ENCODE assay signal across 8 mouse cellular contexts in the genomic region with DNA sequence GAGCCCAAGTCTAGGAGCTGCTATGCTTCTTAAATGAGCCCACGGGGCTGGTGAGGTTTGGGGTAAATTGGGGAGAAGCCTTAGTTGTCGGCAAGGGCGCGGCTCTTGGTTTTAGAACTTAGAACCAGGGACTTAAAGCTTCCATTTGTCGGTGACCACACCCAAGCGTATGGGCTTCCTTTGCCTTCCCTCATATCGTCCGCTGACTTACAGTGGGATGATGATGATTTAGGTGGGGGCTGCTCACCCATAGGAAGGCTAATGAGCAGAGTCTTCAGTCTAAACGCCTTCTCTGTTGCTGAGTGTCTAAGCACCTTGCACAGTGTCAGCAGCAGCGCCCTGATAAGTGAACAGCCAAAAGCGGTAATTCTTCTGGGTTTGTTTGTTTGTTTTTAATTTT. TPM values are rescaled to one million over a fixed set of nuclear protein-coding genes. Genes with fewer than 3 reads are reported as not detected.
DNase-seq lines count a peak whose midpoint lies in the region; ATAC-seq lines count a peak whose summit lies in the region.

No protein-coding gene starts in this region.

- WGBS in kidney, embryonic 15.5 days = 20% methylated on average over 11 of the region's 11 CpGs
- WGBS in embryonic facial prominence, embryonic 13.5 days = 27% methylated on average over 11 of the region's 11 CpGs
- 7% methylated on average over 11 of the region's 11 CpGs for WGBS in midbrain, embryonic 16.5 days

- no peaks in the 10 kb centered on the region for H3K9me3 ChIP-seq in kidney, embryonic 15.5 days (replicated peaks)
- no peaks in the 10 kb centered on the region for H3K9me3 ChIP-seq in embryonic facial prominence, embryonic 13.5 days
- H3K9me3 ChIP-seq in midbrain, embryonic 16.5 days (replicated peaks; ENCODE audit: control insufficient read depth, low read length, poor library complexity, severe bottlenecking) = no peaks in the 10 kb centered on the region

- no peaks in the 10 kb centered on the region for H3K36me3 ChIP-seq in kidney, embryonic 15.5 days
- no peaks in the 10 kb centered on the region for H3K36me3 ChIP-seq in embryonic facial prominence, embryonic 13.5 days
- H3K36me3 ChIP-seq in midbrain, embryonic 16.5 days (ENCODE audit: control insufficient read depth, insufficient read depth, low read length) = no peaks in the 10 kb centered on the region

- no peak for DNase-seq in kidney, postnatal 4 days
- peak; percentile 33 for DNase-seq in induced T-regulatory cell, adult 2 months (ENCODE audit: low read depth)
- no peak for DNase-seq in cerebellum, postnatal 4 days (ENCODE audit: low spot score in 2 of 2)
- DNase-seq in gastrocnemius, adult 18-20 months (ENCODE audit: low spot score) = no peak
- DNase-seq in layer of hippocampus, adult 18-20 months (ENCODE audit: low spot score in 2 of 2) = no peak

- H3K4me1 ChIP-seq in kidney, embryonic 15.5 days = peaks cover 35% of the 10 kb centered on the region
- peaks cover 31% of the 10 kb centered on the region for H3K4me1 ChIP-seq in embryonic facial prominence, embryonic 13.5 days
- H3K4me1 ChIP-seq in midbrain, embryonic 16.5 days (ENCODE audit: control insufficient read depth, insufficient read depth, low read length) = peaks cover 43% of the 10 kb centered on the region

- peak overlapping the region; percentile 94 for H3K4me2 ChIP-seq in kidney, embryonic 15.5 days
- peak overlapping the region; percentile 85 for H3K4me2 ChIP-seq in embryonic facial prominence, embryonic 13.5 days
- H3K4me2 ChIP-seq in midbrain, embryonic 16.5 days (ENCODE audit: low read length) = peak overlapping the region; percentile 81

- peak overlapping the region; percentile 58 for H3K4me3 ChIP-seq in kidney, embryonic 15.5 days (replicated peaks)
- H3K4me3 ChIP-seq in embryonic facial prominence, embryonic 13.5 days = peak overlapping the region; percentile 54
- H3K4me3 ChIP-seq in midbrain, embryonic 16.5 days (ENCODE audit: low read depth, low read length) = peak overlapping the region; percentile 84

- H3K9ac ChIP-seq in kidney, embryonic 15.5 days = no peak overlapping the region
- peak overlapping the region; percentile 67; the same call in 1 of the 2 replicates for H3K9ac ChIP-seq in embryonic facial prominence, embryonic 13.5 days
- H3K9ac ChIP-seq in midbrain, embryonic 16.5 days (ENCODE audit: low read depth, low read length) = peak overlapping the region; percentile 97

- no peak overlapping the region for H3K27ac ChIP-seq in kidney, embryonic 15.5 days
- no peak overlapping the region for H3K27ac ChIP-seq in embryonic facial prominence, embryonic 13.5 days
- H3K27ac ChIP-seq in midbrain, embryonic 16.5 days (ENCODE audit: low read length) = peak overlapping the region; percentile 98

- no peak for ATAC-seq in kidney, embryonic 15.5 days (replicated peaks; ENCODE audit: low FRiP score)
- ATAC-seq in embryonic facial prominence, embryonic 13.5 days (ENCODE audit: insufficient number of reproducible peaks, insufficient read depth, low FRiP score, low TSS enrichment, low read depth) = no peak
- no peak for ATAC-seq in midbrain, embryonic 16.5 days

- H3K27me3 ChIP-seq in kidney, embryonic 15.5 days = peaks cover 69% of the 10 kb centered on the region
- H3K27me3 ChIP-seq in embryonic facial prominence, embryonic 13.5 days = peaks cover 62% of the 10 kb centered on the region
- no peaks in the 10 kb centered on the region for H3K27me3 ChIP-seq in midbrain, embryonic 16.5 days (ENCODE audit: control insufficient read depth, insufficient read depth, low read depth, low read length)

RNA-seq across cellular contexts. Expression of a gene that starts 2.3 kb away (rescaled TPM):
- 6.8 and 7.7 TPM in 2 replicates for polyA plus RNA-seq in kidney, embryonic 15.5 days (2015; fragmentation: Nextera tagmentation; extraction: Ambion mirVana)
- 7.5 and 10.4 TPM in 2 replicates for polyA plus RNA-seq in embryonic facial prominence, embryonic 13.5 days (2015; fragmentation: Nextera tagmentation; extraction: Ambion mirVana)
- 284 and 306 TPM in 2 replicates for polyA plus RNA-seq in midbrain, embryonic 16.5 days (2015; fragmentation: Nextera tagmentation; extraction: Ambion mirVana)
- 1 to 10 TPM in 1 of 2 experiments, under 1 TPM in 1; 0.62 to 1.3 TPM for total RNA-seq in gastrocnemius, adult 18-20 months (2021)
- total RNA-seq in layer of hippocampus, adult 18-20 months (2021) = 10 to 100 TPM; 22.8 to 27.1 TPM

RNA-seq across cellular contexts. Expression of a gene that starts 47.1 kb away (rescaled TPM):
- 298 and 308 TPM in 2 replicates for polyA plus RNA-seq in kidney, embryonic 15.5 days (2015; fragmentation: Nextera tagmentation; extraction: Ambion mirVana)
- polyA plus RNA-seq in embryonic facial prominence, embryonic 13.5 days (2015; fragmentation: Nextera tagmentation; extraction: Ambion mirVana) = 270 and 318 TPM in 2 replicates
- 22.6 and 30.5 TPM in 2 replicates for polyA plus RNA-seq in midbrain, embryonic 16.5 days (2015; fragmentation: Nextera tagmentation; extraction: Ambion mirVana)
- total RNA-seq in gastrocnemius, adult 18-20 months (2021) = 1 to 10 TPM in 1 of 2 experiments, under 1 TPM in 1; 0.96 to 2.5 TPM
- 1 to 10 TPM; 3.5 to 4.6 TPM for total RNA-seq in layer of hippocampus, adult 18-20 months (2021)

Comparison
In these comparisons a context has a peak if more than half of its experiments do, and no peak if none do; other contexts are left out.
1. RNA of a gene that starts 2.3 kb away (polyA plus RNA-seq): 284 to 306 TPM in midbrain, embryonic 16.5 days; 6.8 to 7.7 TPM in kidney, embryonic 15.5 days and 7.5 to 10.4 TPM in embryonic facial prominence, embryonic 13.5 days; every median in the first group is over 10 times any median in the second.
2. Peak in every context shown above with its lines, with median percentiles within 50 percentile points of each other: H3K4me2 ChIP-seq and H3K4me3 ChIP-seq.